Mouse (Mus musculus) heart, embryonic 14.5 days (tissue): ENCODE measurements around the gene Ttc27. TPM values are rescaled to one million over a fixed set of nuclear protein-coding genes. Genes with fewer than 3 reads are reported as not detected.

Source experiments
- ATAC-seq: fragments of 200-750 bp; cut with Nextera tagmentation; 2 replicates; pipeline ENCODE4 v1.8.0; 2017; ENCODE audit warnings: low read depth, moderate TSS enrichment; ENCODE audit not compliant: insufficient number of reproducible peaks, insufficient read depth, low FRiP score
- H3K27ac ChIP-seq, 2 experiments: fragments of 200-500 bp in 1 of 2; fragments of 300-500 bp in 1 of 2; sonication (generic) in 1 of 2; replicated peaks in 1 of 2; 2 replicates each; pipeline ENCODE4 v1.5.1; 2012 to 2014; ENCODE audit warnings: low read depth in 2 of 2, low read length in 2 of 2, control low read depth in 1 of 2, mild to moderate bottlenecking in 1 of 2, mixed read lengths in 1 of 2; ENCODE audit not compliant: control insufficient read depth in 1 of 2, insufficient read depth in 1 of 2
- H3K27me3 ChIP-seq: fragments of 300-500 bp; sonication (generic); 2 replicates; pipeline ENCODE4 v1.6.1; 2014; ENCODE audit warnings: mild to moderate bottlenecking, low read length, control low read depth; ENCODE audit not compliant: control insufficient read depth, insufficient read depth
- H3K36me3 ChIP-seq: fragments of 300-500 bp; sonication (generic); 2 replicates; pipeline ENCODE4 v1.6.1; 2014; ENCODE audit warnings: mild to moderate bottlenecking, control low read depth, low read length, mixed read lengths; ENCODE audit not compliant: control insufficient read depth, insufficient read depth
- H3K4me1 ChIP-seq, 2 experiments: fragments of 200-500 bp in 1 of 2; fragments of 300-500 bp in 1 of 2; sonication (generic) in 1 of 2; 2 replicates each; pipeline ENCODE4 v1.6.1; 2012 to 2014; ENCODE audit warnings: low read length in 2 of 2, control low read depth in 1 of 2, mixed read lengths in 1 of 2; ENCODE audit not compliant: control insufficient read depth in 2 of 2, insufficient read depth in 2 of 2
- H3K4me2 ChIP-seq: fragments of 300-500 bp; sonication (generic); 2 replicates; pipeline ENCODE4 v1.6.1; 2014; ENCODE audit warnings: mild to moderate bottlenecking, low read length
- H3K4me3 ChIP-seq, 2 experiments: fragments of 200-500 bp in 1 of 2; fragments of 300-500 bp in 1 of 2; sonication (generic) in 1 of 2; 2 replicates each; pipeline ENCODE4 v1.5.1; 2012 to 2014; ENCODE audit warnings: low read length in 2 of 2, mild to moderate bottlenecking in 2 of 2, control low read depth in 1 of 2, low read depth in 1 of 2, moderate library complexity in 1 of 2; ENCODE audit not compliant: control insufficient read depth in 1 of 2, insufficient read depth in 1 of 2
- H3K9ac ChIP-seq: fragments of 300-500 bp; sonication (generic); 2 replicates; pipeline ENCODE4 v1.6.1; 2014; ENCODE audit warnings: mild to moderate bottlenecking, low read length
- H3K9me3 ChIP-seq: fragments of 300-500 bp; sonication (generic); 2 replicates; pipeline ENCODE4 v1.6.1; 2016; ENCODE audit warnings: low read length, control low read depth; ENCODE audit not compliant: control insufficient read depth
- WGBS: fragments of 180-500 bp; shearing (Covaris S2); extraction: QIAGEN DNeasy Blood & Tissue Kit; methylation state at CpG from one replicate; pipeline ENCODE4 v1.1.7; 2014; 5-methylcytosine and 5-hydroxymethylcytosine counted together
- polyA plus RNA-seq: library from polyadenylated mRNA; unstranded; fragments of >200 nt; fragmentation: Nextera tagmentation; extraction: Ambion mirVana; gene quantifications from 2 replicates; pipeline ENCODE4 v1.2.1, GENCODE M21; 2014

The Ttc27 gene
- polyA plus RNA-seq, 1 experiment from 2014 or later, result 15.3 TPM

GRCm38 (mm10) chr17:74780627-74781026 is 63.1 kb downstream of the Ttc27 start:
- Histone ChIP-seq H3K9ac (no peak overlapping the region), H3K27me3 (no peaks in the 10 kb centered on the region), H3K4me1 (peaks cover 0 to 2% of the 10 kb centered on the region in 2 experiments; a peak in 2 of 4 replicates), H3K4me2 (no peak overlapping the region), H3K36me3 (no peaks in the 10 kb centered on the region), H3K9me3 (no peaks in the 10 kb centered on the region), H3K4me3 (no peak overlapping the region), H3K27ac (no peak overlapping the region)
- 79% methylated on average over 9 of the region's 9 CpGs for WGBS
- no peak for ATAC-seq

GRCm38 (mm10) chr17:74781911-74782310 is 64.4 kb downstream of the Ttc27 start:
- Histone ChIP-seq H3K9me3 (no peaks in the 10 kb centered on the region), H3K4me3 (no peak overlapping the region), H3K27me3 (no peaks in the 10 kb centered on the region), H3K36me3 (no peaks in the 10 kb centered on the region), H3K4me2 (no peak overlapping the region), H3K27ac (no peak overlapping the region), H3K4me1 (peaks cover 2 to 6% of the 10 kb centered on the region in 2 experiments; a peak in 3 of 4 replicates), H3K9ac (no peak overlapping the region)
- no peak for ATAC-seq

- ATAC-seq, result 0 out of 2 replicates have a peak, but pooled peaks have one; percentile 56
- Histone ChIP-seq H3K27ac (peak overlapping the region; percentile 0 to 17; a peak in 1 of 4 replicates), H3K4me3 (no peak overlapping the region), H3K36me3 (no peaks in the 10 kb centered on the region), H3K4me1 (peaks cover 5 to 6% of the 10 kb centered on the region in 2 experiments; a peak in 3 of 4 replicates), H3K9ac (no peak overlapping the region), H3K27me3 (no peaks in the 10 kb centered on the region), H3K9me3 (no peaks in the 10 kb centered on the region), H3K4me2 (no peak overlapping the region)
- 54% methylated on average over 5 of the region's 5 CpGs for WGBS
These were observed 68.1 kb downstream of the Ttc27 start for GRCm38 (mm10) chr17:74785586-74785985.

DNA sequence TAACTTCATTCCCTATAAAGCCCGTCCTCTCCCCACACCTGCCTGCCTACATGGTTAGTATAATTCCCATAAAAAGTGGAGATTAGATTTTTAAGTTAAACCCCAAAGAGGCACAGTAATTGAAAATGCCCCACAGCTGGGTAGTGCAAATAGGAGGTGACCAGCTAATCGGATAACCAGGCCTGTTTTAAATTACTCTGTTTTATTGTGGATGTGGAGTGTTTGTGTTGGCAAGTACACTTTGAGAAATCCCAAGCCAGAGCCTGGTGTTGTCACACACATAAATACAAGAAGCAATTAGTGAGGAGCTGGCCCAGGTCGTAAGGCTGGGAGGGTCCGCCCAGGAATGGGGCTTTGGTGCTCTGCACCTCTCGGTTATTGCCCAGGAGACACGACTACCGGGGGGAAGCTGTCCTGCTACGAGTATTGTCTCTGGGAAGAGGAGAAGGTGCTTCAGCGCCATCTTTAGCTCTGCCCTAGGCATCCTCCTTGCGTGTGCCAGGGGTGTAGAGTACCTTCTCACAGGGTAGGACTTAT is 68.7 kb downstream of the Ttc27 start:
- H3K9ac ChIP-seq, result no peak overlapping the region
- H3K27ac ChIP-seq, result no peak overlapping the region
- no peaks in the 10 kb centered on the region for H3K36me3 ChIP-seq
- 79% methylated on average over 10 of the region's 10 CpGs for WGBS
- peaks cover 5 to 6% of the 10 kb centered on the region in 2 experiments; a peak in 3 of 4 replicates for H3K4me1 ChIP-seq
- no peaks in the 10 kb centered on the region for H3K27me3 ChIP-seq
- ATAC-seq, result no peak
- no peak overlapping the region for H3K4me3 ChIP-seq
- H3K9me3 ChIP-seq, result no peaks in the 10 kb centered on the region
- no peak overlapping the region for H3K4me2 ChIP-seq

DNA sequence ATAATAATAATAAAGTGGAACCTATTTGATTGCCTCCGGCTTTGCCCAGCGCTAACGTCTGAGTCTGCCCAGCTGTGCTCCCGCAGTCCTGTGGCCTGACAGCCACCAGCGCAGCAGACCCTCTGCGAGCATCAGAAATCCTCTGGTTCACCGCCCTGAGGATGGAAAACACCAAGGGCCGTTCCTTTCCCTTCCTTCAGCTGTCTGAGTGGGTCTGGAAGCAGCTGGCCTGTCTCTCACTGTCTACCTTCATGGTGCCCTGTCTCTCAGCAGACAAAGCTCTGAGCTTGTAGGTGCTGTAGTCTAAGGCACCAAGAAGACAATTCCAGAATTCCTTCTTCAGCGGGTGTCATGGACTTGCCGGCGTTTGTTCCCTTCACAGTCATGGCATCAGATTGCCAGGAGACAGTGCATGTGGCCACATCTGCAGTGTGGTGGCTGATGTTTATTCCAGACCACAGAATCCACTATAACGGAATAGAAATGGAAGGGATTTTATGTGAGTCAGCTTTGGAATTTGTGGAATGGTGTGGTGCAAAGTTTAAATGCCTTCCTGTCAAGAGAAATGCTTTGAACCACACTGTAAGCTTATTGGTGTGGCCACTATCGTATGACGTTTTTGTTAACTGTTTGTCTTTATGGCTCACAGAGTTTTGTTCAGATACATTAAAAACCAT is 78.6 kb downstream of the Ttc27 start:
- H3K9me3 ChIP-seq, result no peaks in the 10 kb centered on the region
- 60% methylated on average over 14 of the region's 14 CpGs for WGBS
- no peaks in the 10 kb centered on the region for H3K36me3 ChIP-seq
- H3K27me3 ChIP-seq, result no peaks in the 10 kb centered on the region
- no peak overlapping the region for H3K4me2 ChIP-seq
- no peak for ATAC-seq
- H3K9ac ChIP-seq, result no peak overlapping the region
- no peak overlapping the region for H3K4me3 ChIP-seq
- H3K4me1 ChIP-seq, result peaks cover 6 to 12% of the 10 kb centered on the region in 2 experiments; a peak in 3 of 4 replicates
- H3K27ac ChIP-seq, result peak overlapping the region; percentile 20 to 53; a peak in 2 of 4 replicates

DNA sequence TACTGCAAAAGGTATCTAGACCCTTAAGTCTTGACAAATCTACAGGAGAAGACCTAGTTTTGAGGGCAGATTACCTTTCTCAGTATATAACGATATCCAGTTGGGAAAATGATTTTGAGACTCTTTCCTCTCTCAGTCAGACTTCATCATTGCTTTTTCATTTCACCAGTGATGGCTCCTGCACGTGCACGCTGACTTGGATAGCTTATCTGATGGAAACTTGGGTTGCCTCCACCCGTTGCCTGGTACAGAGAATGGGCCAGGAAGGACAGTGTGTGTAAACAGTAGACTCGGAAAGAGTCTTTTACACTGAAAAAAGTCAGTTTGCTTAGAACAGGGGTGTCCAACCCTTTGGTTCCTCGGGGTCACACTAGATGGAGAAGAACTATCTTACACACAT is 82.3 kb downstream of the Ttc27 start:
- Histone ChIP-seq H3K27ac (no peak overlapping the region), H3K4me3 (no peak overlapping the region)
- WGBS, result 74% methylated on average over 6 of the region's 6 CpGs

DNA sequence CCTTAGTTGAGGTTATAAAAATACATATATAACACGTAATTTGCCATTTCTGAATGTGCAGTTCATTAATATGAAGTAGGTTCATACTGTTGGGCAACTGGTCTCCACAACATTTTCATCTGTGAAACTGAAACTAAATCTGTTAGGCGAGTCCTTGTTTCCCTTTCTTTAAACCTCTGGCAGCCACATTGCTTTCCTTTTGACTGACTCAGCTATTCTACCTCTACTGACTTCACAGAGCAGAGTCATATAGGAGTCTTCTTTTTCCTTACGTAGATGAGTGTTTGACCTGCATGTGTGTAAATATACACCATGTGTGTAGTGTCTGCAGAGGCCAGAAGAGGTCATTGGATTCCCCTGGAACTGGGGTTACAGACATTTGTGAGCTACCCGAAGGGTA is 85.2 kb downstream of the Ttc27 start:
- H3K9ac ChIP-seq, result no peak overlapping the region
- no peak for ATAC-seq
- no peaks in the 10 kb centered on the region for H3K4me1 ChIP-seq
- H3K9me3 ChIP-seq, result no peaks in the 10 kb centered on the region
- WGBS, result 88% methylated on average over 4 of the region's 4 CpGs
- no peak overlapping the region for H3K4me3 ChIP-seq
- no peaks in the 10 kb centered on the region for H3K36me3 ChIP-seq
- H3K4me2 ChIP-seq, result no peak overlapping the region
- H3K27me3 ChIP-seq, result no peaks in the 10 kb centered on the region
- no peak overlapping the region for H3K27ac ChIP-seq

More for the DNA sequence above, 82.3 kb downstream of the Ttc27 start:
- no peaks in the 10 kb centered on the region for H3K36me3 ChIP-seq
- H3K9me3 ChIP-seq, result no peaks in the 10 kb centered on the region
- no peaks in the 10 kb centered on the region for H3K27me3 ChIP-seq
- peaks cover 6 to 12% of the 10 kb centered on the region in 2 experiments; a peak in 3 of 4 replicates for H3K4me1 ChIP-seq
- no peak for ATAC-seq
- H3K4me2 ChIP-seq, result no peak overlapping the region
- H3K9ac ChIP-seq, result no peak overlapping the region
